Mouse (Mus musculus): Measurements from ENCODE around the gene Fgfr2. TPM values are rescaled to one million over a fixed set of nuclear protein-coding genes. Genes with fewer than 3 reads are reported as not detected.

Gene Fgfr2
- polyA plus RNA-seq, 1 experiment, result 12.0 TPM

DNA sequence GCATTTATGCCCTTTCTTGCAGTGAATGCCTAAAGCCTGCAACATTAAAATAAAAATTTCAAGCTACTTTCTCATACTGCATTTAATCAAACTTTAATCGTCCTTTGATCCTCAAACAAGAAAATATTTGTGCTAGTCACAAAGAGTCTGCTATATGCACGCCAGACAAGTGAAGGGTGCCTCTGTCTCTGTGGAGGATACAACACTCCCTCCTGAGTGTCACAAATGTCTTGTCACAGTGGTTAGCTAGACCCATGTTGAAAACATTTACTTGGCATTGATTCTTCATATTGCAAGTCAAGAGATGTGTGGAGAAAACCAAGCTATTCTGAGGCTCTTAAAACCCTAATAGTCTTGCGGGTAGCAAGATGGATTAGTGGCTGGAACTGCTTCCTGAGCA is 2736.8 kb downstream of the Fgfr2 start:
- Histone ChIP-seq H3K4me3 (ENCODE audit: insufficient read depth, low read depth, low read length) (no peak overlapping the region), H3K4me1 (ENCODE audit: control insufficient read depth, insufficient read depth, insufficient read length, low read length) (no peaks in the 10 kb centered on the region), H3K27ac (replicated peaks; ENCODE audit: low read depth, low read length) (no peak overlapping the region)

DNA sequence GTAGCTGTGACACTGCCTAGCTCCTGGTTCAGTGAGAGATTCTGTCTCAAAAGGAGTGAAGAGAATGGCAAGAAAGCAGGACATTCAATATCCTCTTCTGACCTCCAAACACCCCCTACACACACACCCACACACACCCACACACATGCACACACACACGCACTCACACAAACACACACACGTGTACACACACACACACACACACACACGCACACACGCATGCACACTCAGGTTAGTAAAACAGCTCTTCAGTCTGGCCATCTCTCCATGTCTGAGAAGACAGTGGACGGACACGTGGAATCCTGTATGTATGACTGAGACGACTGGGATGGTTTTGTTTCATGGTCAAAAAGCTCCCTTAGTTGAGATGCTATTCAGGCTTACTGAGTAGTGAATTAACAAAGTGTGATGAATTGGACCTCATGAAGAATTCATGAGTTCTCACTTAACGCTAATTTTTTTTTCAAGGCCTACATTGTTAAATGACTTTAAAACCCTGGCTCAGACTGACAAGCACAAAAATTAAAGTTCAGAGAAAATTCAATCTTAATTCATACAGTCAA is 2737.3 kb downstream of the Fgfr2 start:
- Histone ChIP-seq H3K4me1 (ENCODE audit: control insufficient read depth, insufficient read depth, insufficient read length, low read length) (no peaks in the 10 kb centered on the region), H3K27ac (replicated peaks; ENCODE audit: low read depth, low read length) (no peak overlapping the region), H3K4me3 (ENCODE audit: insufficient read depth, low read depth, low read length) (no peak overlapping the region)

DNA sequence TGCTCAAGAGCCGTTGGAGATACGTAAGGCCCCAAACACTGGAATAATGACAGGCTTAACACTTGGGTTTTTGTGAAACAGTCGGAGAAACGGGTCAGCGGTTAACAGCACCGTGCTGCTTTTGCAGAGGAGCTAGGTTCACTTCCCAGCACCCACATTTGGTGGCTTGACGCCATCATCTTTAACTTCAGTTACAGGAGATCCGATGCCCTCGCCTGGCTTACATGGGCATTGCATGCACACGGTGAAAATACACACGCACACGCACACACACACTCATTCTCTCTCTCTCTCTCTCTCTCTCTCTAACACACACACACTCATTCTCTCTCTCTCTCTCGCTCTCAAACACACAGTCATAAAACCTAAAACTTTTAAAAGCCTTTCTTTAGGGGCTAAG is 2741.0 kb downstream of the Fgfr2 start:
- H3K27ac ChIP-seq (replicated peaks; ENCODE audit: low read depth, low read length), result no peak overlapping the region
- H3K4me1 ChIP-seq (ENCODE audit: control insufficient read depth, insufficient read depth, insufficient read length, low read length), result no peaks in the 10 kb centered on the region

DNA sequence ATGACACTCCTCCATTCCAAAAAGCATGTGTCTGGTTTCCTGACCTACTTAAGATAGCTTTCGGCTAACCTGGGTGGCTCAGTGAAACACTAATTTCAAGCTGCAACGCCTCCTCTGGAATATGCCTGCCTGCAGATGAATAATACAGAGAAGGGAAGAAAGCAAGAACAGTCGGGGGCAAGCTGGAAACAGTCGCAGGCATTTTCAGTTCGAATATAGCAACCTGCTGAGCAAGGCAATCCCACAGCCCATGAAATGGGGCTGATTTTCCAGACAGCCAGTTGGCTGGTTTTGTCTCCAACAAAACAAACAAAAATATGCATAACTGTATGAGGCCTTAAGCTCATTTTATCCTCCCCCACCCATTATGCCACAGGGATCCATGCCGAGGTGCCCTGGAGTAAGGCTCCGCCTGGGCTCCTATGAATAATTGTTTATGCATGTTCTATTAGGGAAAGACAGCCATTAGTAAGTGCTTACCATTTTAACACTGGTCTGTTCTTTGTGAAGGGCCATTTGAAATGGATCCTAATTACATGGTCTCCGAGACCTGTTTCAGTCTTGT is 2741.7 kb downstream of the Fgfr2 start:
- no peaks in the 10 kb centered on the region for H3K4me1 ChIP-seq (ENCODE audit: control insufficient read depth, insufficient read depth, insufficient read length, low read length)
- no peak overlapping the region for H3K27ac ChIP-seq (replicated peaks; ENCODE audit: low read depth, low read length)
- H3K4me3 ChIP-seq (ENCODE audit: insufficient read depth, low read depth, low read length), result no peak overlapping the region

More for the DNA sequence above, 2741.0 kb downstream of the Fgfr2 start:
- no peak overlapping the region for H3K4me3 ChIP-seq (ENCODE audit: insufficient read depth, low read depth, low read length)

DNA sequence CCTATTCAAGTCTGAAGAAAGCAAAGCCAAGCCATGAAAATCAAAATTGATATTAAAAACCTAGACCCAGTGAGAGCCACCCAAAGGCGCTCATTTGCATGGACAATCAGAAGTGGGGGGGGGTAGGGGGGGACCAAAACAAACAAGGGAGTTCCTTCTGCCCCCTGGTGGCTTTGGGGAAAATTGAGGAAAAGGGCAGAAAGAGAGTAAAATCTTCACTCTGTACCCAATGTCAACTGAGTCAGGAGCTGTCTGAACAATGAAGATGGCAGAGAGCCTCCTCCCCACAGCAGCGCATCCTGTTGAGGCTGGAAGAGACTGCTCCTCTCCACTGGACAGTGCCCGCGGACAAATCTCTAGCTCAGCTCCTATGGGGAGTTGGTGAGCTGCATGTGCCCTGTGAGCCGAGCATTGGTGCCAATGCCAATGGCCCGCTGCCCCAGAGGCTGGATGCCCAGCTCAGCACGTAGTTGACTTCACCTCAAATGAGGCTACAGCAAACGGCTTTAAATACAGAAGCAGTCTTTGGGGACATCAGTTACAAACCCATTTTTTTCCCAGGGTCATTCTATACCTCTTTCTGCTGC is 2742.3 kb downstream of the Fgfr2 start:
- no peak overlapping the region for H3K4me3 ChIP-seq (ENCODE audit: insufficient read depth, low read depth, low read length)
- no peaks in the 10 kb centered on the region for H3K4me1 ChIP-seq (ENCODE audit: control insufficient read depth, insufficient read depth, insufficient read length, low read length)
- no peak overlapping the region for H3K27ac ChIP-seq (replicated peaks; ENCODE audit: low read depth, low read length)

DNA sequence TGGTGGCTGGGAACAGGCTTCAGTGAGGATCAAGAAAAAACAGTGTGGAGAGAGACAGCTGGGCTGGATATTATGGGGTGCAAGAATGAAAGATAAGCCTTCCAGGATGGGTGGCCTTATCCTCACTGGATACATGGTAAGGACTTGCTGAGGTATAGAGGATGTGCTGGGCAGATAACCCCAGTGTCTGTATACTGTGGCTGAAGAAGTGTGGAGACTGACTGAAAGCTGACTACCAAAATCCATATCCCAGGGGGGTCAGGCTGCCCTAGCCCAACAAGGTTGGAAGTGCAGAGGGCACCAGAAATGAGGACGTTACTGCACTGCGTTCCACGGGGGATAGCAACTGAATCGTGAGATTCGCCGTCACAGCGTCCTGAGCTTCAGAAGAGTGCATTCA is 2742.8 kb downstream of the Fgfr2 start:
- Histone ChIP-seq H3K4me3 (ENCODE audit: insufficient read depth, low read depth, low read length) (no peak overlapping the region), H3K4me1 (ENCODE audit: control insufficient read depth, insufficient read depth, insufficient read length, low read length) (no peaks in the 10 kb centered on the region), H3K27ac (replicated peaks; ENCODE audit: low read depth, low read length) (no peak overlapping the region)

DNA sequence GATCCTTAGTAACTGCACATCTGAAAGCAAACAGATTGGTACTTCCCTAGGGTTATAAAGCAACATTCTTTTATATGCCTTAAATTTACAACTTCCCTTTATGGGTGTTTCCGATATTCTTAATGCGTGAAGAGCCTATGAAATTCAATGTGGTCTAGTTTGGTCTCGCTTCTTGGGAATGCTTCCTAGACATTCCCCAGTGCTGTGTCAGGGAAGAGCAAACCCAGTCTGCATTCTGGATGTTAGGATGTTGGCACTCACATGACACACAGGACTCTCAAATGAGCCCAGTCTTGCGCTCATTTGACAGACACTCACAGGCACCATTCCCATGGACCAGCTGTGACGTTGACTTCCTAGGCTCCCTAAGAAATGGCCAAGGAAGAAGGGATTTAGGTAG is 2743.3 kb downstream of the Fgfr2 start:
- Histone ChIP-seq H3K27ac (replicated peaks; ENCODE audit: low read depth, low read length) (no peak overlapping the region), H3K4me1 (ENCODE audit: control insufficient read depth, insufficient read depth, insufficient read length, low read length) (no peaks in the 10 kb centered on the region), H3K4me3 (ENCODE audit: insufficient read depth, low read depth, low read length) (no peak overlapping the region)

DNA sequence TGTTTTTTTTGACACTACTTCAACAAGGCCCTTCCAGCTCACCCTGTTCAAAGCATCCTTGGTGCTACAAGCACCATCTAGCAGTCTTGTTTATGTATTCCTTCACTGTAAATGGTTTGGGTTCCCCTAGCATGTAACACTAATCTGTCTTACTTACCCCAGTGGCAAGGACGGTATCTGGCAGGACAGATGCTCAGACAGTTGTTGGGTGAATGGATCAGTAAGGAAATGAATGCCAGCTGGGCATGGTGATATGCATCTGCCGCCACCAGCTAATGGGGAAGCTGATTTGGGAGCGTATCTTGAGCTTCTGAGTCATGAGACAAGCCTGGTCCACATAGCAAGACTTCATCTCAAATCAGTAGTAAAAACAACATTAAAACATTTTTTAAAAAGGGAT is 2744.8 kb downstream of the Fgfr2 start:
- H3K27ac ChIP-seq (replicated peaks; ENCODE audit: low read depth, low read length), result no peak overlapping the region
- no peak overlapping the region for H3K4me3 ChIP-seq (ENCODE audit: insufficient read depth, low read depth, low read length)
- H3K4me1 ChIP-seq (ENCODE audit: control insufficient read depth, insufficient read depth, insufficient read length, low read length), result peaks cover 2% of the 10 kb centered on the region; the same call in 1 of the 2 replicates

DNA sequence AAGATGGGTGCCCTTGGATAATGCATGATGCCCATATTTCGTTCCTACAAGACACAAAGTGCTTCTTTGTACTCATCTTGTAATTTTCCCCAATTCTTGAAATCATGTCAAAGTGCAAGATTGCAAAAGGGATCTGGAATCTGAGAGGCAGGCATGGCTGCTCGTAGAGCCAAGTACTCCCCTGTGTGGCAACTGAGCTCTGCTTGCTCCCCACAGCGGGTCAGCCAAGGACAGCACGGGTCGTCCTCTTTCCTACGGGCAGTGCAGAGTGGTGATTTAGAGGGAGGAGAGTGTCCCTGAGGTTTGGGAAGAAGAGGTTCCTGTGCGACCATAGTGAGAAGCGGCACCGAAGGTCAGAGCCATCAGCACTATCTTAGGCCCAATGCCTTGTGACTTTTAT is 2748.8 kb downstream of the Fgfr2 start:
- no peak overlapping the region for H3K4me3 ChIP-seq (ENCODE audit: insufficient read depth, low read depth, low read length)
- peaks cover 2% of the 10 kb centered on the region; the same call in 1 of the 2 replicates for H3K4me1 ChIP-seq (ENCODE audit: control insufficient read depth, insufficient read depth, insufficient read length, low read length)
- H3K27ac ChIP-seq (replicated peaks; ENCODE audit: low read depth, low read length), result peak overlapping the region; percentile 69

DNA sequence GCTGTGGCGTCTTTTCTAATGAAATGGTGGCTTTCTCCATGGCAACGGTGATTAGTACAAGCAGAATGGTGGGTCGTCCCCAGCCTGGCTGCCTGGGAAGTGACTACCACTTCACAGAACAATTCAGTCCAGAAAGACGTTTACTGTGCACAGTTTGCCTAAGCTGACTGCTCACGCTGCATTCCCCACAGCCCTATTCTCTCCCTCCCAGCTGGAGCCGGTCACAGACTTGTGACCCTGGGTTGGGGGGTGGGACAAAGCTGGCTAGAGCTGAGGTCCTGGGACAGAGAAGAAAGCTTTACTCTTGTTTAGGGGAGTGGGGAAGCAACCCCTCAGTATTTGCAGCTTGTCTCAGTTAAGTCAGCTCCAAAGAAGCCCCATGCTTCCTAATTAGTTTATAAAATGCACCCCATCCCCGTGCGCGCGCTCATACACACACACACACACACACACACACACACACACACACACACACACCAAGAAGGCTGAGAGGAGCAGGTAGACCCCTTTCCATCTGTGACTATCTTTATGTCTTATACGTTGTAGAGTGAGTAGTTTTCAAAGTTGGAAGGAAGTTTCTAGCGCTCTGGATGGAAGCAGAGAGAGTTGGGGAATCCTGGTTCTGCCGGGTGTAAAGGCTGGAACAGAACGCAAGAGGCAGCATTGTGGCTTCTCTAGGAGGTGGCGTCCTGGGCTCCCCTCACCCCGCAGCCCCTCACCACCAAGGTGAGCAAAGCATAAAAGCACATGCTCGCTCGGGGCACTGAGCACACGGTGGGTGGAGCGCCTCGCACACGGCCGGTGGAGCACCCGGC is 2754.1 kb downstream of the Fgfr2 start:
- Histone ChIP-seq H3K27ac (replicated peaks; ENCODE audit: low read depth, low read length) (no peak overlapping the region), H3K4me3 (ENCODE audit: insufficient read depth, low read depth, low read length) (no peak overlapping the region), H3K4me1 (ENCODE audit: control insufficient read depth, insufficient read depth, insufficient read length, low read length) (peaks cover 2% of the 10 kb centered on the region; the same call in 1 of the 2 replicates)

DNA sequence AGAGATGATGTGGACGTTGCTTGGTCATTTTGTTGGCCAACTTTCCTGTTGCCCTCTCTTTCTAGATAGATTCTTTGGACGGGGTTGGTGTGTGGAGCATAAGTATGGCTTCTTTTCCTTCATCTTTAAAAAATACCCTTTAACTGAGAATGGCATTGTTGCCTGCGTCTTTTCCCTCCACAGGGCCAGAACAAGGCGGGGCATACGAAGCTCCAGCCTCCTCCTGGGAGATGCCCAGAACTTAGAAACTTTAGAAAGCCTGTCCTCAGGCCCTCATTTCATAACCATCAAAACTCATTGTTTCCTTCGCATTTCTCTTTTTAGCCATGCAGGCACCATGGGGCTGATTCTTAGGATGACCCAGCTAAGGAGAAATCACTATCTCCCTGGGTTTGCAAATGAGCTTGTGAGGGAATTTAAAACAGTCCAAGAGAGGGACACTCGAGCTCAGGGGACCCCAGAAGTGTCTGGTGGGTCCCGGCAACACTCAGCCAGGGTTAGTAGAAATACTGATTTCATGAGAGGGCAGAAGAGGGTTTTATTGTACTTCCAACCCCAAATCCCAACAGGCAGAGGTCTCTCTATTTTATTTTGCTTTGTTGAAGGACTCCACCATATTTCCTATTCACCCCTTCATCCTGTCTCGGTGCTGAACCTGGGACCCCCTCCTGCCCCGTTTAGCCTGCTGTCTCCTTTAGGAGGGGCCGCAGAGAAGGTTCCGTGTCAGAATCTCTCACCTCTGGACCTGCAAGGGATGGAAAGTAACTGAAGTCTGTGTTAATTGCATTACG is 2754.9 kb downstream of the Fgfr2 start:
- Histone ChIP-seq H3K4me3 (ENCODE audit: insufficient read depth, low read depth, low read length) (no peak overlapping the region), H3K27ac (replicated peaks; ENCODE audit: low read depth, low read length) (no peak overlapping the region), H3K4me1 (ENCODE audit: control insufficient read depth, insufficient read depth, insufficient read length, low read length) (no peaks in the 10 kb centered on the region)

DNA sequence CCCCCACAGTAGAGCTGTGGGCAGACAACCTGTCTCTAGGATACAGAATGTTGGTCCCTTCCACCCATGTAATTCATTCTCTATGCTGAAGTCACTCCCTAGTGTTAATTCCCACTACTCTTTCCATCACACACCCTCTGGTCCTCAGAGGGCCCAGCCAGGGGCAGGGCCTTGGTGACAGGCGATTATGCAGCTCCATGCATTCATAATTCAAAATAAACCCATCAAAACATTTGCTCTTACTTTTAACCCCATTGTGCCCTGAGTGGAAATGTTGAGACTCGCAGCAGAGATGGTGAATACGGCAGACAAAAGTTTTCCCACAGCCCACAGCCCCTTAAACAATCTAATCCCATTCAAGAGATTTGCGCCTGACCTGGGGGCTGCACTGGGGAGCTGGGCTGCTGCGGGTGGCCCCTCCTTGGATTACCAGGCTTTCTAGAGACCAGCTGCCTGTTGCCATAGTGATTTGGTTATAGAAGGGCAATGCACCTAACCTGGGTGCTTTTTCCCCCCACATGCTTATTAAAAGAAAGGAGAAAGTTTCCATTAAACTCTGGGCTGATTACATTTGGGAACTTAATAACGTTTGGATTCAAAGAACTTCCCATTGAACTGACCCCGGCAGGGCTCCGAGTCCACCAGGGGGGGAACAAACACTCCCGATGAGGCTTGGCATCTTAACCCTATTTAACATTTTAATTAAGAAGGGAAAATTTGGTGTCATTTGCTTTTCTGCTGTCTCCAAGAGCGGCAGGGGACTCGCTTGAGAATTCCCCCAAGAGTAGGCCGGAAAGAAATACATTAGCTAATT is 2755.7 kb downstream of the Fgfr2 start:
- no peaks in the 10 kb centered on the region for H3K4me1 ChIP-seq (ENCODE audit: control insufficient read depth, insufficient read depth, insufficient read length, low read length)
- no peak overlapping the region for H3K27ac ChIP-seq (replicated peaks; ENCODE audit: low read depth, low read length)
- H3K4me3 ChIP-seq (ENCODE audit: insufficient read depth, low read depth, low read length), result no peak overlapping the region

DNA sequence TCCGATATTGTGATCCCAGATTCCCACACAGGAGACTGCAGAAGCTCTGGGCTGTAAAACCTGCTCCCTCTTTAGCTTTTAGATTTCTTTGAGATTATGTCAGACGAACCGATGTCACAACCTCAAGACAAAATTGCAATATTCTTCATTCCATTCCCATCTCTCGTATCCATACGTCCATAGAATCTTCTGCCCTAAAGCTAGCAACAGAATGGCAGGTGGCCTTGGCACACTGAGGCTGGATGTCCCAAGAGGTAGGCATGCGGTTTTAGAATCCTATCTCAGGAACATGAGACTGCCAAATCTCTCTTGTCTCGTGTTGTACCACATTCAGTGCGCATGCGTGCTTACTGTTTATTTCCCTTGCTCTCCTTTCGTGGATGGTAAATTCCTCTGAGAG is 2757.4 kb downstream of the Fgfr2 start:
- Histone ChIP-seq H3K4me3 (ENCODE audit: insufficient read depth, low read depth, low read length) (no peak overlapping the region), H3K4me1 (ENCODE audit: control insufficient read depth, insufficient read depth, insufficient read length, low read length) (no peaks in the 10 kb centered on the region), H3K27ac (replicated peaks; ENCODE audit: low read depth, low read length) (no peak overlapping the region)

DNA sequence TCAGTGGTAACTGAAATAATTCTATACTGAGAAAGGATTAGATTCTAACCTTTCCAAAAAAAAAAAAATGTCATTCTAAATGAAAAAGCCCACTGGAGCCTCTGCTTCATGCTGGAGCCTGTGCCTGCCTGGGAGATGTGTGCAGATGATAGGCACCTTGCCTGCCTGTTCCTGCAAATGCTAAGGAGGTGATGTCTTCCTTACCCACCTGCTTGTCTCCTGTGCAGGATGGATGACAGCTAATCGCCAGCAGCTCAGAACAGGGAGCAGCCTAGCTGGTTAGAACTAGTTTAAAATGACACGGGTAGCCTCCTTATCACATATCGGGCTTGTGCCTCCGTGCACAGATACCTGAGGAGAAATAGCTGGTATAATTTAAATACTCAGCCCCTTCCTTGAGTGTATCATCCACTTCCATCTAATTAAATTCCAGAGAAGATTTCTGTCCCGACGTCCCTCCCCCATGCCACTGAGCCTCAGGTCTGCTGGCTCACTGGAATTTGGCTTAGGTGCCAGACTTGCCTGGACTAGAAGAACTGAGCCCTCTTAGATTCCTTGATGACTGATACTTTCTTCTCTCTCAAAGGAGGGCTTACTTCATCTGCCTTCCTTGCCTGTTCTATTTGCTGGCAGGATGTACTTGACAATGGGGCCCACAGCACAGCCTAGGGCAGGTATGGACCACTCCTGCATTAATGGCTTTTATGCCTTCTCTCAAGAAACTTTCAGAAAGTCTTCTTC is 2782.6 kb downstream of the Fgfr2 start:
- H3K4me1 ChIP-seq (ENCODE audit: control insufficient read depth, insufficient read depth, insufficient read length, low read length), result no peaks in the 10 kb centered on the region
- no peak overlapping the region for H3K27ac ChIP-seq (replicated peaks; ENCODE audit: low read depth, low read length)
- no peak overlapping the region for H3K4me3 ChIP-seq (ENCODE audit: insufficient read depth, low read depth, low read length)
